Mouse (Mus musculus) left cerebral cortex, adult 8-10 months (tissue): Measurements from ENCODE around the gene Parp12. TPM values are rescaled to one million over a fixed set of nuclear protein-coding genes. Genes with fewer than 3 reads are reported as not detected.
A peak's percentile ranks its signal among the peaks of the same experiment; 100 is the strongest.

Experiments used
- DNase-seq, 2 experiments: peaks; one replicate each; pipeline ENCODE4 v3.0.0; 2022; ENCODE audit warnings: low spot score in 2 of 2
- total RNA-seq, 4 experiments: library from RNA; stranded (reverse); gene quantifications; 2 replicates each; pipeline ENCODE4 v1.2.4; 2022

The Parp12 gene
- total RNA-seq, 4 experiments from 2014 or later = 6.4 to 10.2 (median 7.9) TPM

- DNase-seq = no peak
Observed at GRCm38 (mm10) chr6:39058389-39058788, 59.8 kb downstream of the Parp12 start.

GRCm38 (mm10) chr6:39057161-39057560, 61.0 kb downstream of the Parp12 start:
- DNase-seq = no peak

- no peak for DNase-seq
Observed at GRCm38 (mm10) chr6:39055831-39056261, 62.3 kb downstream of the Parp12 start.

- no peak for DNase-seq
Observed at GRCm38 (mm10) chr6:39054878-39055508, 63.2 kb downstream of the Parp12 start.

GRCm38 (mm10) chr6:39054206-39054864, 63.8 kb downstream of the Parp12 start:
- DNase-seq = no peak

GRCm38 (mm10) chr6:39052636-39053035, 65.5 kb downstream of the Parp12 start:
- DNase-seq = no peak

GRCm38 (mm10) chr6:39051799-39052556, 66.2 kb downstream of the Parp12 start:
- DNase-seq = no peak

- DNase-seq = no peak
Observed at GRCm38 (mm10) chr6:39050836-39051235, 67.3 kb downstream of the Parp12 start.

GRCm38 (mm10) chr6:39049141-39049540, 69.0 kb downstream of the Parp12 start:
- no peak for DNase-seq

GRCm38 (mm10) chr6:39040451-39040850, 77.7 kb downstream of the Parp12 start:
- DNase-seq = peak in 1 of 2 experiments; percentile 52

Other genes with a start within 250 kb of the Parp12 start
- gene Tbxas1, start 242.9 kb downstream of the Parp12 start, total RNA-seq = 1 to 10 TPM; 3.1 to 8.2 (median 5.0) TPM
- gene Hipk2, start 242.2 kb downstream of the Parp12 start, total RNA-seq = 10 to 100 TPM; 63.1 to 76.0 (median 71.7) TPM
- 10 to 100 TPM; 28.1 to 37.5 (median 29.3) TPM for gene Kdm7a, start 88.4 kb upstream of the Parp12 start, total RNA-seq